Mouse (Mus musculus) urinary bladder, postnatal 4 days (tissue): ENCODE measurements at regions not wholly inside any gene's neighbourhood (a gene's known extent, or its start where the extent isn't known, plus 50 kb on each side); places are given as distances from the start of the nearest gene placed in this dataset.

Source experiments
- DNase-seq, 2 experiments: peaks; one replicate each; pipeline ENCODE4 v3.0.0; 2021 to 2022; ENCODE audit warnings: low spot score in 2 of 2

GRCm38 (mm10) chr15:72101730-72102129 lies 1732.6 kb upstream of the Gm6569 start:
- no peak for DNase-seq

- DNase-seq, result no peak
These were observed 1728.4 kb upstream of the Gm6569 start for GRCm38 (mm10) chr15:72105830-72106413.

- DNase-seq, result no peak
These were observed 1723.8 kb upstream of the Gm6569 start for GRCm38 (mm10) chr15:72110520-72110919.

- no peak for DNase-seq
These were observed 1717.6 kb upstream of the Gm6569 start for GRCm38 (mm10) chr15:72116772-72117171.

GRCm38 (mm10) chr15:72134226-72134625 lies 1700.1 kb upstream of the Gm6569 start:
- no peak for DNase-seq

- DNase-seq, result no peak
These were observed 1698.3 kb upstream of the Gm6569 start for GRCm38 (mm10) chr15:72135992-72136617.

GRCm38 (mm10) chr15:72140122-72140521 lies 1694.2 kb upstream of the Gm6569 start:
- no peak for DNase-seq

- DNase-seq, result no peak
These were observed 1683.8 kb upstream of the Gm6569 start for GRCm38 (mm10) chr15:72150581-72150980.

- DNase-seq, result no peak
These were observed 1675.9 kb upstream of the Gm6569 start for GRCm38 (mm10) chr15:72158505-72158904.

GRCm38 (mm10) chr15:72200861-72201260 lies 1633.5 kb upstream of the Gm6569 start:
- DNase-seq, result no peak

GRCm38 (mm10) chr15:72201791-72202190 lies 1632.6 kb upstream of the Gm6569 start:
- DNase-seq, result no peak

GRCm38 (mm10) chr15:72205240-72205799 lies 1629.0 kb upstream of the Gm6569 start:
- no peak for DNase-seq

- DNase-seq, result peak; percentile 22 to 73
These were observed 1628.4 kb upstream of the Gm6569 start for GRCm38 (mm10) chr15:72205950-72206349.

- no peak for DNase-seq
These were observed 1626.8 kb upstream of the Gm6569 start for GRCm38 (mm10) chr15:72207589-72207988.

- DNase-seq, result no peak
These were observed 1626.3 kb upstream of the Gm6569 start for GRCm38 (mm10) chr15:72208076-72208475.

- no peak for DNase-seq
These were observed 1625.4 kb upstream of the Gm6569 start for GRCm38 (mm10) chr15:72208973-72209372.

GRCm38 (mm10) chr15:72217731-72218130 lies 1616.6 kb upstream of the Gm6569 start:
- DNase-seq, result no peak

GRCm38 (mm10) chr15:72219985-72220384 lies 1614.4 kb upstream of the Gm6569 start:
- no peak for DNase-seq

GRCm38 (mm10) chr15:72220786-72221185 lies 1613.6 kb upstream of the Gm6569 start:
- no peak for DNase-seq

GRCm38 (mm10) chr15:72232355-72232754 lies 1602.0 kb upstream of the Gm6569 start:
- DNase-seq, result no peak

GRCm38 (mm10) chr15:72264619-72265018 lies 1569.7 kb upstream of the Gm6569 start:
- DNase-seq, result no peak

- DNase-seq, result no peak
These were observed 1550.5 kb upstream of the Gm6569 start for GRCm38 (mm10) chr15:72283846-72284245.

GRCm38 (mm10) chr15:72296648-72297047 lies 1537.7 kb upstream of the Gm6569 start:
- no peak for DNase-seq
